Comparison of ENCODE assay signal across 21 mouse cellular contexts in genomic region chr13:83885729-83886128, GRCm38 (mm10).
DNase-seq lines count a peak whose midpoint lies in the region; ATAC-seq and TF ChIP-seq lines count a peak whose summit lies in the region.
"Had no signal": no experiment of that assay in that cellular context is flagged by ENCODE, and none has a peak within 500 bp of the region (broad histone marks: within the 10 kb centered on the region; RNA-seq: fewer than 3 reads in every experiment).

No protein-coding gene starts in this region.

- ATAC-seq in neural tube, embryonic 12.5 days (ENCODE audit: low FRiP score, low read depth), result peak; percentile 17; the same call in 1 of the 2 replicates
- no peak for ATAC-seq in neural tube, embryonic 15.5 days (ENCODE audit: low FRiP score)
- peak; percentile 14; the same call in 1 of the 2 replicates for ATAC-seq in forebrain, postnatal 0 days
- no peak for ATAC-seq in midbrain, postnatal 0 days (ENCODE audit: low FRiP score)
- ATAC-seq: activated CD4-positive, CD25-positive, alpha-beta regulatory T cell, adult 4 months; CD4-positive, CD25-positive, alpha-beta regulatory T cell, adult 4 months had no signal

- H3K27me3 ChIP-seq in neural tube, embryonic 12.5 days (replicated peaks), result no peaks in the 10 kb centered on the region
- H3K27me3 ChIP-seq in neural tube, embryonic 15.5 days (replicated peaks), result no peaks in the 10 kb centered on the region
- no peaks in the 10 kb centered on the region for H3K27me3 ChIP-seq in forebrain, postnatal 0 days (ENCODE audit: insufficient read depth, low read length)
- no peaks in the 10 kb centered on the region for H3K27me3 ChIP-seq in midbrain, embryonic 10.5 days (ENCODE audit: low read depth, poor library complexity, severe bottlenecking)
- no peaks in the 10 kb centered on the region for H3K27me3 ChIP-seq in midbrain, postnatal 0 days (ENCODE audit: insufficient read depth, low read length)
- H3K27me3 ChIP-seq: embryonic facial prominence, embryonic 13.5 days had no signal

- peaks cover 3% of the 10 kb centered on the region; the same call in 1 of the 2 replicates for H3K4me1 ChIP-seq in neural tube, embryonic 12.5 days
- H3K4me1 ChIP-seq in neural tube, embryonic 15.5 days, result 0 out of 2 replicates have a peak, but pooled peaks cover 6% of the 10 kb centered on the region
- H3K4me1 ChIP-seq in forebrain, postnatal 0 days (ENCODE audit: insufficient read depth), result peaks cover 6% of the 10 kb centered on the region; the same call in 1 of the 2 replicates
- peaks cover 45% of the 10 kb centered on the region for H3K4me1 ChIP-seq in midbrain, embryonic 10.5 days
- H3K4me1 ChIP-seq in midbrain, postnatal 0 days (ENCODE audit: insufficient read depth, low read length), result no peaks in the 10 kb centered on the region
- H3K4me1 ChIP-seq: embryonic facial prominence, embryonic 13.5 days; limb, embryonic 10.5 days had no signal

- 73% methylated on average over 4 of the region's 4 CpGs for WGBS in neural tube, embryonic 12.5 days
- 68% methylated on average over 4 of the region's 4 CpGs for WGBS in neural tube, embryonic 15.5 days
- WGBS in forebrain, postnatal 0 days, result 22% methylated on average over 4 of the region's 4 CpGs
- 65% methylated on average over 4 of the region's 4 CpGs for WGBS in midbrain, embryonic 10.5 days
- WGBS in midbrain, postnatal 0 days, result 33% methylated on average over 4 of the region's 4 CpGs

- no peak for DNase-seq in forebrain, postnatal 0 days
- DNase-seq in midbrain, embryonic 10.5 days (ENCODE audit: low spot score), result no peak
- no peak for DNase-seq in midbrain, postnatal 0 days (ENCODE audit: low spot score)
- DNase-seq in spleen, postnatal 36 days (ENCODE audit: low spot score in 2 of 2), result no peak
- DNase-seq in heart, adult 8-10 months (ENCODE audit: low spot score), result no peak
- DNase-seq in heart, postnatal 10 days, result no peak
- DNase-seq: adrenal gland, postnatal 14 days; cerebellum, adult 11 months; cerebellum, postnatal 14 days; gastrocnemius, postnatal 36 days; kidney, adult 2 months; kidney, postnatal 10 days; lung, adult 18-20 months; spleen, adult 18-20 months; thymus, adult 18-20 months had no signal

- intact Hi-C loops in heart, postnatal 10 days (cut with DNase I), result no loop called here

- no peak overlapping the region for H3K4me2 ChIP-seq in neural tube, embryonic 12.5 days (replicated peaks)
- H3K4me2 ChIP-seq in neural tube, embryonic 15.5 days, result no peak overlapping the region
- no peak overlapping the region for H3K4me2 ChIP-seq in forebrain, postnatal 0 days (ENCODE audit: low read depth)
- no peak overlapping the region for H3K4me2 ChIP-seq in midbrain, postnatal 0 days (ENCODE audit: low read depth, low read length, poor library complexity, severe bottlenecking)
- H3K4me2 ChIP-seq: embryonic facial prominence, embryonic 13.5 days had no signal

- no peak overlapping the region; the same call in 1 of the 2 replicates for H3K27ac ChIP-seq in neural tube, embryonic 12.5 days
- no peak overlapping the region; the same call in 1 of the 2 replicates for H3K27ac ChIP-seq in neural tube, embryonic 15.5 days (replicated peaks)
- H3K27ac ChIP-seq in forebrain, postnatal 0 days (ENCODE audit: low read depth, low read length), result peak overlapping the region; percentile 54; the same call in 1 of the 2 replicates
- H3K27ac ChIP-seq in midbrain, embryonic 10.5 days (replicated peaks), result peak overlapping the region; percentile 83
- 0 out of 2 replicates have a peak overlapping the region, but pooled peaks have one; percentile 13 for H3K27ac ChIP-seq in midbrain, postnatal 0 days (ENCODE audit: low read depth, low read length)
- H3K27ac ChIP-seq: embryonic facial prominence, embryonic 13.5 days; limb, embryonic 10.5 days had no signal

- no peaks in the 10 kb centered on the region for H3K36me3 ChIP-seq in neural tube, embryonic 12.5 days
- H3K36me3 ChIP-seq in neural tube, embryonic 15.5 days, result no peaks in the 10 kb centered on the region
- H3K36me3 ChIP-seq in forebrain, postnatal 0 days (ENCODE audit: insufficient read depth), result no peaks in the 10 kb centered on the region
- H3K36me3 ChIP-seq in midbrain, embryonic 10.5 days, result no peaks in the 10 kb centered on the region
- no peaks in the 10 kb centered on the region for H3K36me3 ChIP-seq in midbrain, postnatal 0 days (ENCODE audit: insufficient read depth, low read length)
- H3K36me3 ChIP-seq: embryonic facial prominence, embryonic 13.5 days; limb, embryonic 10.5 days had no signal

- no peak for TF ChIP-seq CTCF in forebrain, postnatal 0 days (IDR thresholded peaks at IDR 0.05; ENCODE audit: low read depth)
- no peak for TF ChIP-seq CTCF in midbrain, postnatal 0 days (IDR thresholded peaks at IDR 0.05)

- H3K9me3 ChIP-seq in neural tube, embryonic 12.5 days, result no peaks in the 10 kb centered on the region
- no peaks in the 10 kb centered on the region for H3K9me3 ChIP-seq in neural tube, embryonic 15.5 days (replicated peaks)
- H3K9me3 ChIP-seq in forebrain, postnatal 0 days (ENCODE audit: low read length), result no peaks in the 10 kb centered on the region
- no peaks in the 10 kb centered on the region for H3K9me3 ChIP-seq in midbrain, embryonic 10.5 days (replicated peaks)
- no peaks in the 10 kb centered on the region for H3K9me3 ChIP-seq in midbrain, postnatal 0 days (ENCODE audit: low read length)
- H3K9me3 ChIP-seq: embryonic facial prominence, embryonic 13.5 days; limb, embryonic 10.5 days had no signal

- no peak overlapping the region for H3K4me3 ChIP-seq in neural tube, embryonic 12.5 days
- H3K4me3 ChIP-seq in neural tube, embryonic 15.5 days (replicated peaks), result no peak overlapping the region
- no peak overlapping the region for H3K4me3 ChIP-seq in forebrain, postnatal 0 days (ENCODE audit: low read depth, low read length)
- no peak overlapping the region for H3K4me3 ChIP-seq in midbrain, embryonic 10.5 days
- H3K4me3 ChIP-seq in midbrain, postnatal 0 days (ENCODE audit: low read depth, low read length), result no peak overlapping the region
- H3K4me3 ChIP-seq: embryonic facial prominence, embryonic 13.5 days; limb, embryonic 10.5 days had no signal

- H3K9ac ChIP-seq in neural tube, embryonic 12.5 days, result no peak overlapping the region
- no peak overlapping the region for H3K9ac ChIP-seq in neural tube, embryonic 15.5 days (replicated peaks)
- H3K9ac ChIP-seq in forebrain, postnatal 0 days, result no peak overlapping the region
- no peak overlapping the region for H3K9ac ChIP-seq in midbrain, postnatal 0 days (replicated peaks; ENCODE audit: low read length, poor library complexity, severe bottlenecking)
- H3K9ac ChIP-seq: embryonic facial prominence, embryonic 13.5 days had no signal

Comparison
In these comparisons a context has a peak if more than half of its experiments do, and no peak if none do; other contexts are left out.
1. ATAC-seq: peak in neural tube, embryonic 12.5 days (single experiment) and forebrain, postnatal 0 days (single experiment); none in neural tube, embryonic 15.5 days (single experiment) and midbrain, postnatal 0 days (single experiment).
2. H3K27ac ChIP-seq: peak in forebrain, postnatal 0 days (single experiment), midbrain, embryonic 10.5 days (single experiment) and midbrain, postnatal 0 days (single experiment); none in neural tube, embryonic 12.5 days (single experiment) and neural tube, embryonic 15.5 days (single experiment).